Mouse (Mus musculus): ENCODE data around the gene Scn8a.

Gene Scn8a

GRCm38 (mm10) chr15:101092829-101093648, 223.4 kb downstream of the Scn8a start:
- no peak for DNase-seq (ENCODE audit: low spot score in 2 of 2)

GRCm38 (mm10) chr15:101093988-101094387, 224.3 kb downstream of the Scn8a start:
- DNase-seq (ENCODE audit: low spot score in 2 of 2) = no peak

GRCm38 (mm10) chr15:101094979-101095378, 225.3 kb downstream of the Scn8a start:
- no peak for DNase-seq (ENCODE audit: low spot score in 2 of 2)

- DNase-seq (ENCODE audit: low spot score in 2 of 2) = no peak
Observed at GRCm38 (mm10) chr15:101095392-101095791, 225.7 kb downstream of the Scn8a start.
